Mouse (Mus musculus) heart, postnatal 0 days (tissue): Measurements from ENCODE around the gene 4930590J08Rik. TPM values are rescaled to one million over a fixed set of nuclear protein-coding genes. Genes with fewer than 3 reads are reported as not detected.
A peak's percentile ranks its signal among the peaks of the same experiment; 100 is the strongest.

ENCODE experiments used
- ATAC-seq: fragments of 200-750 bp; cut with Nextera tagmentation; 2 replicates; pipeline ENCODE4 v1.8.0; 2017; ENCODE audit warnings: low read depth, moderate number of reproducible peaks, moderate library complexity; ENCODE audit not compliant: insufficient read depth
- DNase-seq: peaks from one replicate; pipeline ENCODE4 v3.0.0-alpha.2; 2016; ENCODE audit warnings: low spot score
- H3K27ac ChIP-seq: fragments of 300-500 bp; sonication (generic); 2 replicates; pipeline ENCODE4 v1.5.1; 2014; ENCODE audit warnings: low read depth, mild to moderate bottlenecking
- H3K27me3 ChIP-seq: fragments of 300-500 bp; sonication (generic); 2 replicates; pipeline ENCODE4 v1.6.1; 2014; ENCODE audit warnings: low read length, mixed read lengths; ENCODE audit not compliant: control insufficient read depth, insufficient read depth
- H3K36me3 ChIP-seq: fragments of 300-500 bp; sonication (generic); replicated peaks from 2 replicates; pipeline ENCODE4 v1.6.1; 2014; ENCODE audit warnings: low read length, mixed read lengths; ENCODE audit not compliant: control insufficient read depth, insufficient read depth
- H3K4me1 ChIP-seq: fragments of 300-500 bp; sonication (generic); 2 replicates; pipeline ENCODE4 v1.6.1; 2014; ENCODE audit warnings: antibody characterized with exemption; ENCODE audit not compliant: control insufficient read depth, insufficient read depth
- H3K4me2 ChIP-seq: fragments of 300-500 bp; sonication (generic); 2 replicates; pipeline ENCODE4 v1.6.1; 2014; ENCODE audit warnings: low read depth, mild to moderate bottlenecking, low read length, moderate library complexity
- H3K4me3 ChIP-seq: fragments of 300-500 bp; sonication (generic); 2 replicates; pipeline ENCODE4 v1.5.1; 2014; ENCODE audit warnings: low read depth, low read length
- H3K9ac ChIP-seq: fragments of 300-500 bp; sonication (generic); replicated peaks from 2 replicates; pipeline ENCODE4 v1.6.1; 2014; ENCODE audit warnings: low read depth, low read length, mixed read lengths
- H3K9me3 ChIP-seq: fragments of 300-500 bp; sonication (generic); replicated peaks from 2 replicates; pipeline ENCODE4 v1.6.1; 2016; ENCODE audit warnings: low read length; ENCODE audit not compliant: control insufficient read depth
- CTCF ChIP-seq: IDR thresholded peaks from 2 replicates; pipeline ENCODE4 v1.5.1; 2016; ENCODE audit warnings: antibody characterized with exemption, control low read depth, low read depth
- EP300 ChIP-seq: IDR thresholded peaks from 2 replicates; pipeline ENCODE4 v1.6.1; 2016; ENCODE audit warnings: antibody characterized with exemption, low read depth
- WGBS: fragments of 180-500 bp; shearing (Covaris S2); extraction: QIAGEN DNeasy Blood & Tissue Kit; methylation state at CpG from one replicate; pipeline ENCODE4 v1.1.7; 2014; 5-methylcytosine and 5-hydroxymethylcytosine counted together
- polyA plus RNA-seq: library from polyadenylated mRNA; unstranded; fragments of >200 nt; fragmentation: Nextera tagmentation; extraction: Ambion mirVana; gene quantifications from 2 replicates; pipeline ENCODE4 v1.2.1, GENCODE M21; 2015
- total RNA-seq: library from RNA; depleted of rRNA; stranded (reverse); fragments of >200 nt; gene quantifications from 2 replicates; pipeline ENCODE4 v1.2.3, GENCODE M21; 2014; ENCODE audit warnings: low replicate concordance

Gene 4930590J08Rik
- total and polyA plus RNA-seq, 2 experiments from 2014 or later, result 0.11 to 1.1 TPM

- no peak for TF ChIP-seq EP300
- TF ChIP-seq CTCF, result no peak
- Histone ChIP-seq H3K9ac (no peak overlapping the region), H3K27me3 (no peaks in the 10 kb centered on the region), H3K9me3 (no peaks in the 10 kb centered on the region), H3K36me3 (no peaks in the 10 kb centered on the region), H3K27ac (no peak overlapping the region), H3K4me1 (0 out of 2 replicates have a peak, but pooled peaks cover 5% of the 10 kb centered on the region), H3K4me3 (no peak overlapping the region), H3K4me2 (no peak overlapping the region)
- DNase-seq, result no peak
- 47% methylated on average over 2 of the region's 2 CpGs for WGBS
- no peak for ATAC-seq
Observed at GRCm38 (mm10) chr6:91872781-91873180, 29.8 kb upstream of the 4930590J08Rik start.

- H3K27ac ChIP-seq, result peak within 1 kb of the TSS; percentile 58
- peak; percentile 96 for ATAC-seq
- H3K36me3 ChIP-seq, result peaks cover 18% of the 10 kb centered on the region
- DNase-seq, result peak; percentile 97
- peak within 1 kb of the TSS; percentile 87 for H3K9ac ChIP-seq
- TF ChIP-seq EP300 (no peak), CTCF (no peak)
- 0 out of 2 replicates have a peak, but pooled peaks cover 11% of the 10 kb centered on the region for H3K4me1 ChIP-seq
- no peaks in the 10 kb centered on the region for H3K27me3 ChIP-seq
- peak within 1 kb of the TSS; percentile 81 for H3K4me3 ChIP-seq
- WGBS, result under 1% methylated on average over 47 of the region's 47 CpGs
- H3K9me3 ChIP-seq, result no peaks in the 10 kb centered on the region
- H3K4me2 ChIP-seq, result peak within 1 kb of the TSS; percentile 68
Observed at GRCm38 (mm10) chr6:91877885-91878651, 24.5 kb upstream of the 4930590J08Rik start, which contains the start of gene Ccdc174. Ccdc174 (plus strand) TSS chr6:91878053.

GRCm38 (mm10) chr6:91883859-91884258 lies 18.8 kb upstream of the 4930590J08Rik start:
- H3K27me3 ChIP-seq, result no peaks in the 10 kb centered on the region
- no peak overlapping the region for H3K27ac ChIP-seq
- TF ChIP-seq EP300, result no peak
- TF ChIP-seq CTCF, result no peak
- H3K9me3 ChIP-seq, result no peaks in the 10 kb centered on the region
- H3K4me2 ChIP-seq, result no peak overlapping the region
- H3K9ac ChIP-seq, result no peak overlapping the region
- H3K4me3 ChIP-seq, result no peak overlapping the region
- peaks cover 2% of the 10 kb centered on the region; the same call in 1 of the 2 replicates for H3K4me1 ChIP-seq
- ATAC-seq (no peak), DNase-seq (no peak)
- 17% methylated on average over 2 of the region's 2 CpGs for WGBS
- H3K36me3 ChIP-seq, result peaks cover 65% of the 10 kb centered on the region

- TF ChIP-seq EP300, result no peak
- TF ChIP-seq CTCF, result no peak
- no peaks in the 10 kb centered on the region for H3K4me1 ChIP-seq
- H3K9ac ChIP-seq, result no peak overlapping the region
- 77% methylated on average over 3 of the region's 3 CpGs for WGBS
- DNase-seq, result no peak
- H3K4me2 ChIP-seq, result no peak overlapping the region
- no peak for ATAC-seq
- no peaks in the 10 kb centered on the region for H3K27me3 ChIP-seq
- H3K27ac ChIP-seq, result no peak overlapping the region
- no peaks in the 10 kb centered on the region for H3K9me3 ChIP-seq
- peaks cover 82% of the 10 kb centered on the region for H3K36me3 ChIP-seq
- H3K4me3 ChIP-seq, result no peak overlapping the region
Observed at GRCm38 (mm10) chr6:91889255-91889906, 13.2 kb upstream of the 4930590J08Rik start.

GRCm38 (mm10) chr6:91890615-91891014 lies 12.0 kb upstream of the 4930590J08Rik start:
- Histone ChIP-seq H3K9me3 (no peaks in the 10 kb centered on the region), H3K9ac (no peak overlapping the region), H3K36me3 (peaks cover 87% of the 10 kb centered on the region), H3K4me2 (no peak overlapping the region), H3K27me3 (no peaks in the 10 kb centered on the region), H3K4me1 (no peaks in the 10 kb centered on the region), H3K27ac (no peak overlapping the region), H3K4me3 (no peak overlapping the region)
- DNase-seq (no peak), ATAC-seq (no peak)
- WGBS, result 85% methylated on average over 5 of the region's 5 CpGs
- no peak for TF ChIP-seq EP300
- TF ChIP-seq CTCF, result no peak
